Mouse (Mus musculus) C2C12 (cell line): ENCODE measurements around the gene Fam117a.

Experiments used
- CTCF ChIP-seq: IDR thresholded peaks from one replicate; pipeline ENCODE4 v1.5.1; 2011; ENCODE audit not compliant: control insufficient read depth, insufficient read depth, insufficient read length
- MYOD1 ChIP-seq: IDR thresholded peaks from one replicate; pipeline ENCODE4 v1.6.1; 2011; ENCODE audit warnings: low read depth; ENCODE audit not compliant: control insufficient read depth, insufficient read length

GRCm38 (mm10) chr11:95379552-95379951 lies 42.7 kb downstream of the Fam117a start:
- no peak for TF ChIP-seq CTCF
- TF ChIP-seq MYOD1, result no peak
